Mouse (Mus musculus) thymus, postnatal 14 days (tissue): Measurements from ENCODE around the gene Tecpr1.

Source experiments
- DNase-seq: peaks from one replicate; pipeline ENCODE4 v3.0.0; 2021

Tecpr1 gene

DNA sequence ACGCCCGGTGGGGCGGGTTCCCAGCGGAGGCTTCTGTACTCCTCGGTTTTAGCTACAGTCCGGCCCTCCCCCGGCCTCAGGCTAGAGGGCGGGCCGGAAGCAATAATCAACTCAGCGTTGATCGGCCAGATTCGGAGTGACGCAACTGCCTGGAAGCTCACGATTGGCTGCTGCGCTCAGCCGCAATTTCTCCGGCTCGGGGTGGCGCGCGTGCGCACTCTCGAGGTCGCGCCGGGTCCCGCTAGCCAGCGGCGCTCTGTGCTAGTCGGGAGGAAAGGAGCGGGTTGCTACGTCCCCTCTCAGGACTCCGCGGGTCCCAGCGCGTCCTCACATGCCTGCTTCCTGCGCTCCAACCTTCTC lies at the start of gene Tecpr1:
Gene Tecpr1, minus strand, starts transcription at position 113 of the 360 bp plus-strand sequence.
- peak; percentile 96 for DNase-seq

- no peak for DNase-seq
Observed at GRCm38 (mm10) chr5:144271772-144272171, 48.4 kb upstream of the Tecpr1 start.

DNA sequence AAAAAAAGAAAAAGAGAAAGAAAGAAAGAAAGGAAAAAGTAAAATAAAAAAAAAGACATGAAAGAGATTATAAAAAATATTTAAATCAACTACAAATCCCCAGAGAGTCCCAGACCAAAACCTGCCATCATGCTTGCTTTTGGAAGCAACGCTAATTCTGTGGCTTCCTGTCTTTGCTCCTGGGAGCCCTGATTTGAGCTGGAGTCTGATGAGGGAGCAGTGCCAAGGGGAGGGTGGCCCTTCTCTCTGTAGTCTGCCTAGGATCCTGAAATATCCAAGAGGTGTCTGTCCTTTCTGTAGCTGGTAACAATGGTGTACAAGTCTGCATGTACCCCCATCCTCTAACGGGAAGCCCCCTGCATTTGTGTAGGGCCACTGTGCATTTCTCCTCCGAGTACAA lies 47.7 kb upstream of the Tecpr1 start:
- DNase-seq = no peak

GRCm38 (mm10) chr5:144270420-144270819 lies 47.0 kb upstream of the Tecpr1 start:
- DNase-seq = no peak

DNA sequence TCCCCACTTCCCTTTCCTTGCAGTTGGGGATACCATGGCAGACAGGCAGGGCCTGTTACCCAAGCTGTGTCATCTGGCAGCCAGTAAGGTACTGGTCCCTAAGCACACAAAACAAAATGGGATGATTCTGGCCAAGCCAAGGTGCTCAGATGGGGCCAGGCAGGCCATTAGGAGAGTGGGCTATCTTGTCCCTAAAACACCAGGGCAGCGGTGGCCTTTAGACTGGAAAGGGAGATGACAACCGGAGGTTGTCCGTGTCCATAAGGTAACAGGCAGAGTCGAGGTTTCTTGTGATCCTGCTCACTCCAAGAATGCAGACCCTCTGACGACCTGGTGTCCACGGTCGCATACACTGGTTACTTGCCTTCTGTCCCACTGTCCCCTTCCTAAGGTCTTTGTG lies 46.5 kb upstream of the Tecpr1 start:
- DNase-seq = no peak

GRCm38 (mm10) chr5:144267535-144268241 lies 44.3 kb upstream of the Tecpr1 start:
- no peak for DNase-seq

DNA sequence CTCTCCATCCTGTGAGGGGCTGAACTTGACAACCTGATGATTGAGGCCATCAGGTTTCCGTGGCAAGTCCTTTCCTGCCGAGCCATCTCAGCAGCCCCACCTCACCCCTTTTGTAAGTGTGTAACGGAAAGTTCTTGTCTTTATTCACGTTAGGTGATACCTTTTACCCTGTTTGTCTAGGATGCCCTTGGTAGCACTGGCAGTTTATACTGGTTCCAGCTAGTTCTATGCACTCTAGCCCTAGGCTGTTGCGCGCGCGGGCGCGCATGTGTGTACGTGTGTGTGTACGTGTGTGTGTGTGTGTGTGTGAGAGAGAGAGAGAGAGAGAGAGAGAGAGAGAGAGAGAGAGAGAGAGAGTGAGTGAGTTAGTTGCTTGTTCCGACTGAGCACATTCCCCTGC lies 40.1 kb upstream of the Tecpr1 start:
- no peak for DNase-seq

GRCm38 (mm10) chr5:144263082-144263481 lies 39.7 kb upstream of the Tecpr1 start:
- no peak for DNase-seq

DNA sequence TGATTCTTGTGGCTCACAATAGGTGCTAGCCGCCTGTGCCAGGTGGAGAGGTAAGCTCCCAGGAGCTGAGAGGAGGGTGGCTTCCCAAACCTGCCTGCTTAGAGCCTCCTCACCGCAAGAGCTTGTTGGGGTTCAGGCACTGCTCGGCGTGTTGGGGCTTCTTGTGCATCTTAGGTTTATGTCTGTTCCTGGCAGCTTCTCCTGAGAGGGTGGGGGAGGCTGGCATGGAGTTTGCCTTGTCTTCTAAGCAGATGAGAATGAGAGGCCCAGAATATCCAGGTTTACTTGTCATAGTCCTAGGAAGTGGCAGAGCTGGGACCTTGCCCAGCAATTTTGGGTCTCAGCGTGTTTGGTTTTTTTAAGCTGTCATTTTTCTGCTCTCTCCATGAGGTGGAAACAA lies 38.4 kb upstream of the Tecpr1 start:
- DNase-seq = no peak

DNA sequence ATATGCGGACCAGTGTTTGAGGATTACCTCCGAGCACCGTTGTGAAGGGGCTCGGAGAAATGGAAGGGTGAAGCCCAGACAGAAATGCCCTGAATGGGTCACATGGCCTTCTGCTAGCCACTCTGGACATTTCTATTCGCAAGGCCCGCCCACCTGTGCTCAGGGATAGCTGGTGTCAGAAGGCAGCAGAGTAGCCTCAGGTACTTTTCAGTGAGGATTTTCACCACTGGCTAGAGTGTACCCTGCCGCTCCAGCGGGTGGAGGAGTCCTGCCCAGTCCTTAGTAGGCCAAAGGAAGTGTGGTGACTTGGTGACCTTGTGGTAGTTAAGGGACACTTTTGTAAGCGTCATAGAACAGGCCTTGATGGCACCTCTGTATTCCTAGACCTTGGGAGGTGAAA lies 37.9 kb upstream of the Tecpr1 start:
- no peak for DNase-seq

DNA sequence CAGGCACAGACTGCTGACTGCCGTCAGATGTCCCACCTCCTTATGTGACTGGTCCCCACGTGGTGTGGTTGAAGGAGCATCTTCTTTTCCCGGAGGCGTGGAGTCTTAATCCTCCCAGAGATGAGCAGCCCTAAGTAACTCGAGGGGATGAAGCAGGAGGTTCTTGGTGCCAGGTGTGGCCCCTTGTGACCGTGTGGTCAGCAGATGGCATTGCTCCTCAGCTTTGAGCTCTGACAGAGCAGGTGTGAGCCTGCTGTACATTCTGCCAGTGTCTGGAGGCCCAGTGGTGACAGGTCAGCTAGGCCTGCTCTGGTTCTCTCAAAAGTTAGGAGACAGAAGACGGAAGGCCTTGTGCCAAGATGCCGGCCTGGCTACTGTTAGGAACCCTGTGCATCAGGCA lies 37.0 kb upstream of the Tecpr1 start:
- no peak for DNase-seq

- DNase-seq = no peak
Observed at GRCm38 (mm10) chr5:144259228-144259627, 35.8 kb upstream of the Tecpr1 start.

- DNase-seq = no peak
Observed at GRCm38 (mm10) chr5:144258687-144259086, 35.3 kb upstream of the Tecpr1 start.

DNA sequence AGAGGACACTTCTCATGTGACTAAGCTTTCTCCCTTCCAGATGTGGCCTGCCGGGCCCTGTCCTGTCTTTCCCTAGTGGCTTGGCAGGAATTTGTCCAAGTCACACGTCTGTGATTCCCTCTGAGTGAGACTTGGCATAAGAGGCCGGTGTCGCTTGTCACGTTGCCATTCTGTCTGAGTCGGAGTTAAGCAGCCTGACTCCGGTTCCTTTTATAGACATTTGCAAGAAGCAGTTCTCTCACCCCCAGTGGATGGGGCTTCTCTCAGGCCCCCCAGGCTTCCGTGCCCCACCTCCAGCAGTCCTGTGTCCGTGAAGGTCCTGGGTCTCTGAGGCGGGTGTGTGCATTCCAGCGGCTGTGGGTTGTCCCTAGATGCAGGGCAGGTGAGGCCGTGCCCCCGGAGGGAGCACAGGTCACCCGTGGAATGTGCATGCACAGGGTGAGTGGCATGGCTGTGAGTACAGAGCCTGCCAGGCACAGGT lies 34.8 kb upstream of the Tecpr1 start:
- DNase-seq = no peak

GRCm38 (mm10) chr5:144257451-144258110 lies 34.2 kb upstream of the Tecpr1 start:
- DNase-seq = peak; percentile 48

- DNase-seq = no peak
Observed at GRCm38 (mm10) chr5:144256888-144257287, 33.5 kb upstream of the Tecpr1 start.

DNA sequence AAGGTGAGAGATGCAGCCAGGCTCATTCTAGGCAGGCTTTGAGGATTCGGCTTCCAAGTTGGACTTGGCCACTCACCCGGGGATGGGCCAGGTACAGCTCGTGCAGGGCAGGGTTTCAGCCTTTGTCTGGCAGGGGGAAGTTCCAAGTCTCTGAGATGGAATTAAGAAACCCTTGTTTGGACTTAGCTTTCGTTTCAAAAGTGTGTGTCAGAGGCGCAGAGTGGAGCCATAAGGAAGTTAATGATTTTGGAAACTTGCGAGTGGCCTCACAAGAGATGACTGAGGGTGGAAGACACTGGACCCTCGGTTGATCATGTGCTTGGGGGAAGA lies 33.1 kb upstream of the Tecpr1 start:
- DNase-seq = no peak

- DNase-seq = peak; percentile 55
Observed at GRCm38 (mm10) chr5:144255632-144256540, 32.5 kb upstream of the Tecpr1 start.

- peak; percentile 84 for DNase-seq
Observed at GRCm38 (mm10) chr5:144254811-144255631, 31.6 kb upstream of the Tecpr1 start.

DNA sequence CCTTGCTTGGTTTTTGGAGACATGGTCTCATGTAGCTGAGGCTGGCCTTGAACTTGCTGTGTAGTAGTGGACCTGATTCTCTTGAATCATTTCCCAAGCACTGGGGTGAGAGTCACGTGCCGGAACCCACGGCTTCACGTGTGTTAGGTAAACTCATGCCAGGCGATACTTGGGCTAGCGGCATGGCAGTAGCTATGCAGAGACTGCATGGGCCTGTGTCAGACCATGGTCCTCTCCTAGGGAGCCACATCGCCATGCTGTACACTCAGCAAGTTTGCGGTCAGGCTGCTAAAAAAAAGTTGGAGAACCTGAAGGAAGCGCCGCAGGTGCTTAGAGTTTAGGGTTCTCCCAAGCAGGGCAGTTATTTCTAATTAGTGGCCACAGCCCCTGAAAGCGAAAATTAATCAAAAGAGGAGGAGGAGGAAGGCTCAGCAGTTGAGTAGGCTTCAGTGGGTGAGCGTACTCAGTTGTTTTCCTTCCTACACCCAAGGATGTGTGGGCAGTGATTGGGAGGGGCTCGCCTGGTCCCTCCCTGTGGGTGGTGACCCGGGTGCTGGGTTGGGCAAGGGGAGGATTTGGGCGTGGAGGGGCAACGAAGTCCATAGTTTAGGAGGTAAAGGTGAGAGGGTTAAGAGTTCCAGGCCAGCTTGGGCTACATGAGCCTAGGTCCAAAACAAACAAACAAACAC lies 30.9 kb upstream of the Tecpr1 start:
- DNase-seq = peak; percentile 54

DNA sequence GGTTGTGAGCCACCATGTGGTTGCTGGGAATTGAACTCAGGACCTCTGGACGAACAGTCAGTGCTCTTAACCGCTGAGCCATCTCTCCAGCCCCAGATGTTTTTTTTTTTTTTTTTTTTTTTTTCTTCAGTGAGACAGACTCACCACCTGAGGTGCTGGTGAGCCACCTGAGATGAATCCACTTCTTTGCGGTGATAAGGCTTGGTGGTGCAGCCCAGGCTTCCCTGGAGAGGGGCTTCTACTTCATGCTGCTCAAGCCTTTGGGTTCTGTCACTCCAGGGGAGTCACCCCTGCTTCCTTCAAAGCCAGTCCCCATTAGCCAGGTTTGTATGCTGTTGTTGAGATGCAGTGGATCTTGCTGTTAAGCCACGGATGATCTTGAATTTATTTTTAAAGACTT lies 29.8 kb upstream of the Tecpr1 start:
- no peak for DNase-seq
